Mouse (Mus musculus) liver (tissue): ENCODE measurements around the gene Gm3460.
"Not testable (repeated sequence)": the region's sequence is repeated elsewhere in the genome, so short reads cannot be mapped to it uniquely, and the experiment has no call there.

Source experiments
- DNase-seq: peaks from one replicate; pipeline ENCODE4 v3.0.0-alpha.2; 2020; ENCODE audit warnings: mixed read lengths

Gm3460 gene

GRCm38 (mm10) chr14:6622318-6622717 lies at the start of gene Gm3460:
Gene Gm3460 (minus strand): TSS chr14:6622418.
- not testable (repeated sequence) for DNase-seq

GRCm38 (mm10) chr14:6606436-6606835 lies 15.8 kb downstream of the Gm3460 start:
- not testable (repeated sequence) for DNase-seq

GRCm38 (mm10) chr14:6605004-6605403 lies 17.2 kb downstream of the Gm3460 start:
- DNase-seq, result peak; percentile 5

GRCm38 (mm10) chr14:6604551-6604950 lies 17.7 kb downstream of the Gm3460 start:
- DNase-seq, result peak; percentile 1

- not testable (repeated sequence) for DNase-seq
These were observed 31.7 kb downstream of the Gm3460 start, which contains the start of gene Gm3629 for GRCm38 (mm10) chr14:6590513-6590912. Gene Gm3629 (minus strand): TSS chr14:6590613.
